Mouse (Mus musculus) kidney, adult 2 months (tissue): Measurements from ENCODE around the gene Ifitm10.

Experiments used
- CTCF ChIP-seq: fragments of 200-500 bp; conservative IDR thresholded peaks from 2 replicates; pipeline ENCODE4 v1.5.1; 2011; ENCODE audit warnings: low read depth, mild to moderate bottlenecking, control low read depth, low read length, moderate library complexity, mixed read lengths; ENCODE audit not compliant: insufficient read depth, insufficient read length
- POLR2A ChIP-seq: fragments of 200-500 bp; IDR thresholded peaks from one replicate; pipeline ENCODE4 v1.6.1; 2011; ENCODE audit warnings: low read depth, low read length, control low read depth

GRCm38 (mm10) chr7:142342247-142342640 is 31.3 kb downstream of the Ifitm10 start:
- TF ChIP-seq CTCF (no peak), POLR2A (no peak)
